ENCODE assay signal across 16 mouse cellular contexts in genomic region chr10:90493996-90494642, GRCm38 (mm10).
A peak's percentile ranks its signal among the peaks of the same experiment; 100 is the strongest.
DNase-seq lines count a peak whose midpoint lies in the region; ATAC-seq and TF ChIP-seq lines count a peak whose summit lies in the region.
"Had no signal": no experiment of that assay in that cellular context is flagged by ENCODE, and none has a peak within 500 bp of the region (broad histone marks: within the 10 kb centered on the region; RNA-seq: fewer than 3 reads in every experiment).

No protein-coding gene starts in this region.

- 74% methylated on average over 3 of the region's 3 CpGs for WGBS in embryonic facial prominence, embryonic 14.5 days
- 82% methylated on average over 3 of the region's 3 CpGs for WGBS in embryonic facial prominence, embryonic 10.5 days
- WGBS in hindbrain, embryonic 14.5 days: 46% methylated on average over 3 of the region's 3 CpGs
- WGBS in hindbrain, embryonic 10.5 days: 77% methylated on average over 3 of the region's 3 CpGs
- WGBS in limb, embryonic 14.5 days: 77% methylated on average over 3 of the region's 3 CpGs
- WGBS in limb, embryonic 10.5 days: 86% methylated on average over 3 of the region's 3 CpGs

- H3K9me3 ChIP-seq in embryonic facial prominence, embryonic 14.5 days (ENCODE audit: control insufficient read depth, low read length): no peaks in the 10 kb centered on the region
- H3K9me3 ChIP-seq in embryonic facial prominence, embryonic 10.5 days: no peaks in the 10 kb centered on the region; the same call in 1 of the 2 replicates
- no peaks in the 10 kb centered on the region for H3K9me3 ChIP-seq in hindbrain, embryonic 14.5 days (ENCODE audit: control insufficient read depth, low read length)
- no peaks in the 10 kb centered on the region for H3K9me3 ChIP-seq in hindbrain, embryonic 10.5 days
- no peaks in the 10 kb centered on the region for H3K9me3 ChIP-seq in limb, embryonic 14.5 days (ENCODE audit: control insufficient read depth, low read length)
- no peaks in the 10 kb centered on the region for H3K9me3 ChIP-seq in limb, embryonic 10.5 days (replicated peaks)
- H3K9me3 ChIP-seq: liver, embryonic 15.5 days; lung, embryonic 15.5 days had no signal

- H3K4me3 ChIP-seq in embryonic facial prominence, embryonic 14.5 days (ENCODE audit: low read depth, low read length): no peak overlapping the region
- no peak overlapping the region for H3K4me3 ChIP-seq in embryonic facial prominence, embryonic 10.5 days
- H3K4me3 ChIP-seq in hindbrain, embryonic 14.5 days (replicated peaks; ENCODE audit: low read length): no peak overlapping the region
- H3K4me3 ChIP-seq in hindbrain, embryonic 10.5 days: no peak overlapping the region
- no peak overlapping the region for H3K4me3 ChIP-seq in limb, embryonic 14.5 days (replicated peaks; ENCODE audit: low read length)
- no peak overlapping the region for H3K4me3 ChIP-seq in limb, embryonic 10.5 days
- H3K4me3 ChIP-seq: liver, embryonic 15.5 days; lung, embryonic 15.5 days; megakaryocyte, embryonic 14.5 days had no signal

- H3K9ac ChIP-seq in embryonic facial prominence, embryonic 14.5 days (ENCODE audit: low read depth, low read length): no peak overlapping the region
- H3K9ac ChIP-seq in hindbrain, embryonic 14.5 days: no peak overlapping the region
- H3K9ac ChIP-seq in limb, embryonic 14.5 days (ENCODE audit: low read depth, low read length, severe bottlenecking): no peak overlapping the region
- H3K9ac ChIP-seq: liver, embryonic 15.5 days; lung, embryonic 15.5 days had no signal

- H3K4me1 ChIP-seq in embryonic facial prominence, embryonic 14.5 days (ENCODE audit: control insufficient read depth, insufficient read depth, low read length): no peaks in the 10 kb centered on the region
- no peaks in the 10 kb centered on the region for H3K4me1 ChIP-seq in embryonic facial prominence, embryonic 10.5 days
- 0 out of 2 replicates have a peak, but pooled peaks cover 10% of the 10 kb centered on the region for H3K4me1 ChIP-seq in hindbrain, embryonic 14.5 days (replicated peaks; ENCODE audit: control insufficient read depth, insufficient read depth, low read length)
- H3K4me1 ChIP-seq in hindbrain, embryonic 10.5 days (replicated peaks): peaks cover 6% of the 10 kb centered on the region
- H3K4me1 ChIP-seq in limb, embryonic 14.5 days (ENCODE audit: control insufficient read depth, insufficient read depth, low read length): no peaks in the 10 kb centered on the region
- no peaks in the 10 kb centered on the region for H3K4me1 ChIP-seq in limb, embryonic 10.5 days
- H3K4me1 ChIP-seq: liver, embryonic 15.5 days; lung, embryonic 15.5 days; megakaryocyte, embryonic 14.5 days had no signal

- no peaks in the 10 kb centered on the region for H3K27me3 ChIP-seq in embryonic facial prominence, embryonic 14.5 days (replicated peaks; ENCODE audit: control insufficient read depth, insufficient read depth, low read length)
- no peaks in the 10 kb centered on the region for H3K27me3 ChIP-seq in embryonic facial prominence, embryonic 10.5 days (replicated peaks; ENCODE audit: low read depth, poor library complexity, severe bottlenecking)
- H3K27me3 ChIP-seq in hindbrain, embryonic 14.5 days (ENCODE audit: control insufficient read depth, insufficient read depth, low read length): no peaks in the 10 kb centered on the region
- no peaks in the 10 kb centered on the region for H3K27me3 ChIP-seq in hindbrain, embryonic 10.5 days (ENCODE audit: insufficient read depth, poor library complexity, severe bottlenecking)
- no peaks in the 10 kb centered on the region for H3K27me3 ChIP-seq in limb, embryonic 14.5 days (ENCODE audit: control insufficient read depth, insufficient read depth, low read length)
- H3K27me3 ChIP-seq in limb, embryonic 10.5 days (ENCODE audit: low read depth, poor library complexity, severe bottlenecking): no peaks in the 10 kb centered on the region
- H3K27me3 ChIP-seq: liver, embryonic 15.5 days; lung, embryonic 15.5 days; megakaryocyte, embryonic 14.5 days had no signal

- H3K36me3 ChIP-seq in embryonic facial prominence, embryonic 14.5 days (ENCODE audit: control insufficient read depth, insufficient read depth, low read length): no peaks in the 10 kb centered on the region
- no peaks in the 10 kb centered on the region for H3K36me3 ChIP-seq in embryonic facial prominence, embryonic 10.5 days (replicated peaks)
- H3K36me3 ChIP-seq in hindbrain, embryonic 14.5 days (replicated peaks; ENCODE audit: control insufficient read depth, insufficient read depth): no peaks in the 10 kb centered on the region
- no peaks in the 10 kb centered on the region for H3K36me3 ChIP-seq in hindbrain, embryonic 10.5 days
- H3K36me3 ChIP-seq in limb, embryonic 14.5 days (ENCODE audit: control insufficient read depth, insufficient read depth, low read length): no peaks in the 10 kb centered on the region
- no peaks in the 10 kb centered on the region for H3K36me3 ChIP-seq in limb, embryonic 10.5 days
- H3K36me3 ChIP-seq: liver, embryonic 15.5 days; lung, embryonic 15.5 days had no signal

- TF ChIP-seq POLR2A in limb, embryonic 14.5 days (IDR thresholded peaks at IDR 0.05; ENCODE audit: borderline replicate concordance, extremely low read depth, insufficient read depth, insufficient read length): no peak
- TF ChIP-seq POLR2A in brain, embryonic 14.5 days (IDR thresholded peaks at IDR 0.05; ENCODE audit: borderline replicate concordance, extremely low read depth, insufficient read depth, insufficient read length, poor library complexity, severe bottlenecking): no peak

- no peak for TF ChIP-seq CTCF in brain, embryonic 14.5 days (IDR thresholded peaks at IDR 0.05; ENCODE audit: borderline replicate concordance, extremely low read depth, insufficient read depth, insufficient read length)

- no peak overlapping the region for H3K27ac ChIP-seq in embryonic facial prominence, embryonic 14.5 days (replicated peaks; ENCODE audit: low read depth, low read length)
- no peak overlapping the region for H3K27ac ChIP-seq in embryonic facial prominence, embryonic 10.5 days (replicated peaks)
- 0 out of 2 replicates have a peak overlapping the region, but pooled peaks have one; percentile 51 for H3K27ac ChIP-seq in hindbrain, embryonic 14.5 days
- H3K27ac ChIP-seq in hindbrain, embryonic 10.5 days: no peak overlapping the region
- H3K27ac ChIP-seq in limb, embryonic 14.5 days (replicated peaks; ENCODE audit: low read depth, low read length): no peak overlapping the region
- H3K27ac ChIP-seq in limb, embryonic 10.5 days: no peak overlapping the region
- H3K27ac ChIP-seq: liver, embryonic 15.5 days; lung, embryonic 15.5 days had no signal

- ATAC-seq in embryonic facial prominence, embryonic 14.5 days (ENCODE audit: low read depth): no peak
- ATAC-seq in hindbrain, embryonic 14.5 days (ENCODE audit: low FRiP score): no peak
- ATAC-seq in limb, embryonic 14.5 days (ENCODE audit: low FRiP score, low read depth): no peak

- DNase-seq in embryonic facial prominence, embryonic 14.5 days (ENCODE audit: low spot score): peak; percentile 25
- no peak for DNase-seq in embryonic facial prominence, embryonic 10.5 days (ENCODE audit: low spot score)
- no peak for DNase-seq in hindbrain, embryonic 14.5 days (ENCODE audit: low spot score)
- no peak for DNase-seq in hindbrain, embryonic 10.5 days (ENCODE audit: low spot score)
- DNase-seq in limb, embryonic 14.5 days (ENCODE audit: low spot score): peak; percentile 27
- no peak for DNase-seq in limb, embryonic 10.5 days (ENCODE audit: low spot score)
- DNase-seq in brain, embryonic 14.5 days (ENCODE audit: low read depth): peak; percentile 61
- no peak for DNase-seq in retina, embryonic 14.5 days (ENCODE audit: low spot score)
- DNase-seq: kidney, adult 2 months; liver; lung, postnatal 36 days; spleen, adult 18-20 months had no signal

- H3K4me2 ChIP-seq in embryonic facial prominence, embryonic 14.5 days (ENCODE audit: low read depth, low read length): no peak overlapping the region
- no peak overlapping the region for H3K4me2 ChIP-seq in hindbrain, embryonic 14.5 days (replicated peaks)
- no peak overlapping the region for H3K4me2 ChIP-seq in limb, embryonic 14.5 days (replicated peaks; ENCODE audit: low read depth, low read length, severe bottlenecking)
- H3K4me2 ChIP-seq: heart, embryonic 11.5 days; liver, embryonic 15.5 days; lung, embryonic 15.5 days had no signal

Comparison
In these comparisons a context has a peak if more than half of its experiments do, and no peak if none do; other contexts are left out.
1. DNase-seq: peak in embryonic facial prominence, embryonic 14.5 days (single experiment), limb, embryonic 14.5 days (single experiment) and brain, embryonic 14.5 days (single experiment); none in embryonic facial prominence, embryonic 10.5 days (single experiment), hindbrain, embryonic 14.5 days (single experiment), hindbrain, embryonic 10.5 days (single experiment), limb, embryonic 10.5 days (single experiment) and retina, embryonic 14.5 days (single experiment).